Mouse (Mus musculus) right cerebral cortex, postnatal 36 days (tissue): ENCODE results near the gene Hrh2.

Experiments
- DNase-seq, 2 experiments: peaks; one replicate each; pipeline ENCODE4 v3.0.0; 2022; ENCODE audit warnings: low spot score in 2 of 2, mixed read lengths in 1 of 2

Gene Hrh2

DNA sequence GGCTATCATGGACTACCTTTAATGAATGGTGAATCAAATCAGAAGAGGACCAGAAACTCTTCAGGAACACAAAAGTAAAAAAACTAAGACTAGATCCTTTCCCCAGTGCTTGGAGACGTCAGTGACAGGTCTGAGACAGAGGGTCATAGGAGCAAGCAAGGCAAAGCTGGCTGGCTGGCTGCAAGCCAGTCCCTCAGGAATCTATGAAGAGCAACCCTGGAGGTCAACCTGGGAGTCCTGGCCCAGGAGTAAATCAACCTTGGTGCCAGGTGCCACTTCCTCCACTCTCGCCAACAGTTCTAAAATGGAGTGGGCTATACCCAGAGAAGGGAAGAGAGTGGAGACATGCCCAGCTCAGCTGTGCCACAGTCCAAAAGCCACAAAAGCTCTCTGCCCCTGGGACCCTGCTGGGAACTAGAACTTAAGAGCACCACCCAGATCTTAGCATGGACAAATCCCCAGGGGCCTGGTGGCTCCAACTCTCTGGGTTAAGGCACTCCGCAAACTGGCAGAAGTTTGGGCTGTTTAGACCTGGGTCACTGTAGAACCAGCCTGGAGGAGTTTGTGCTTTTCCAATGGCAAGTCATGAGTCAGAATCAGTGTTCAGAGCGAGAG is 15.4 kb upstream of the Hrh2 start:
- DNase-seq = no peak

DNA sequence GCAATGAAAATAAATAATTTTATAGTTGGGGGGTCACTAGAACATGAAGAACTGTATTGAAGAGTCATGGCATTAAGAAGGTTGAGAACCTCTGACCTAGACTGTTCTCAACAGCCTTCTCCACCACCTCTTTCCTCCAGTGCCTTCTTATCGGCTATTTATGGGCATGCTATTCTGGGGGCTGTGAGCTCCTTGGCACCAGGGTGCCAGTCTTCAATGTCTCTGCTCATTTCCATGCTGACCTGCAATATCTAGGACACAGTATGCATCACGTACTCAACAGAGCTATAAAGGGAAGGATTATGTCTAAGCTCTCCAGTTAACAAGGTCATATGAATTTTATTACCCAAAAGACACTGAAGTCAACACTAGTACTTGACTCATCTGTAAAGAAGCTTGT is 14.6 kb upstream of the Hrh2 start:
- DNase-seq = no peak

DNA sequence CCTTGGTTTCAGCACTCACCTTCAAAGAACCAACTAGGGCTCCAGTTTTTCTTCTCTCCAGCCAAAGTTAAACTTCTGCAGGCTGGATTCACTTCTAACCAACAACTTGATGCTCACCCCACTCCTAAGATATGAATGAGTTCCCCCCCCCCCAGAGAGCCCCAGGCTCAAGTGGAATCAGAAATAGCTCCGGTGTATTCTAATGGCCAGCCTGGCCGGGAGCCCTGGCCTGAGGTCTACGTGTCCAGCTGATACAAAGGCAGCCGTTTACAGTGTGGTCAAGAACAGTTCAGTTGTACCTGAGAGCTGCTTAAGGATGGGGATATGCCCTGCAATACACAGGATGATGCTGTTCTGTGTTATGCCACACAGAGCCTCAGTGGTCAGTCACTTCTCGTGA is 13.3 kb upstream of the Hrh2 start:
- DNase-seq = no peak

DNA sequence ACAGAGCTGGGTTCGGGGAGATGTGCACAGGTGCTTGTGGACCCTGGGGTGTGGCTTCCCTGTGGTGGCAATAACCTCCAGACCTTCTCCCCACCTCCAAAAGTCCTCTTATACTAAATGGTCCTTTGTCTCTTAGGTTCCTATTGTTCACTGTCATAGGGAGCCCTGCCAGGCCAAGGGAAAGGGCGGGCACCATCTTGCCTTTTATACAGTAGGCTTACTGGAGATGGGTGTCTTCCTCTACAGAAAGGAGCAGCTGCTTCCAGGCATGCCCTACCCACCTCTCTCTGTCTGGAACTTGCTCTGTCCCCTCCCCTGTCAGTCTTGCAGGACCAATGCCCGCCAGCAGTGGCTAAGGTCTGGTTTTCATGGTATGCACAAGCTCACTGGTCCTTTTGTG is 12.0 kb upstream of the Hrh2 start:
- DNase-seq = no peak

DNA sequence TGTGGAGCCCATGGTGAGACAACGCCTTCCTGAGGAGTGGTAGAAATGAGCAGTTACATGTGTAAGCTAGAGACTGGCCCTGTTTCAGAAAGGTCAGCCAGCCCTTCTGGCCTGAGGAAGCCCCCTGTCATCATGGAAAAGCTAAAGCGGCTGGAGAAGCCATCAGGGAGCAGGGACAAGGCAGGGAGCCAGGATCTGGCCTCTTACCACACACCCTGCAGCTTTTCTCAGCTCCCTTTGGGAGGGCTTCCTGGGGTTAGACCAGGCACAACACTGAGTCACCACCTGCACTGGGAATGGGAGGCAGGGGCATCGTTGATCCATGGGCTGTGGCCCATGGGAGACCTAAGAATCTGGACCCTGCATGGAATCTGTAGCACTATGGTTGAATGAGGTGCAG is 11.5 kb upstream of the Hrh2 start:
- no peak for DNase-seq

DNA sequence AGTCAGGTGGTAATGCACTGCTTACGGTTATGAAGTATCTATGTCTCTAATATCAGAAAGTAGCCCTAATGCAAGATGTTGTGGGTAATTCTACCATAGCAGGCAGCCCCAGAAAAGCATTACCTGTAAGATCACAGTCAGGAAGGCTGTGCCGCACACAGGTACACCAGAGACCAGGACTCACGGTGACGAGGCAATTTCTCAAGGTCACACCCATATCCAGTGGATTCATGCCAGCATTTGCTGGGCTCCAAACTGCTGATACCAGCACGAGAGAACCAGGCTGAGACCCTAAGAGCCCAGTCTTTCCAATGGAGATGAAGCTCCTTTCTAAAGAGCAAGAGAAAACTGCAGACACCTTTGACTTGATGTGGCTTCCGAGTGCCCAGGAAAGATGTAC is 10.6 kb upstream of the Hrh2 start:
- no peak for DNase-seq

DNA sequence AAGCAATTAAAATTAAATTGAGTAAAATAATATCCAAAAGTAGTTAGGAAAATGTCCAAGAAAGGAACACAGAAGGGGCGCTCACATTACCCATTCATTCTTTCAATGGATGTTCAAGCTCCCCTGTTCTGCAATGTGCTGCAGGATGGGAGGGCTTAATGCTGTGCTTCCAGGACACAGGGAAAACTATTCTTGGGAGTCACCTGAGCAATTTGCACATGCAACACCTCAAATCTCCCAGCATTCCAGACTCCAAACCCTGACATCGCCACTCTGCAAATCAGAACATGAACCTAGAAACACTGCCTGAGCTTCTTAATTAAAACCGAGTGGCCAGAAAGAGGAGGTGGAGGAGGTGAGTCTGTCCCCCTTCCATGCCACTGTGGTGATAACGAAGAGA is 10.0 kb upstream of the Hrh2 start:
- no peak for DNase-seq

DNA sequence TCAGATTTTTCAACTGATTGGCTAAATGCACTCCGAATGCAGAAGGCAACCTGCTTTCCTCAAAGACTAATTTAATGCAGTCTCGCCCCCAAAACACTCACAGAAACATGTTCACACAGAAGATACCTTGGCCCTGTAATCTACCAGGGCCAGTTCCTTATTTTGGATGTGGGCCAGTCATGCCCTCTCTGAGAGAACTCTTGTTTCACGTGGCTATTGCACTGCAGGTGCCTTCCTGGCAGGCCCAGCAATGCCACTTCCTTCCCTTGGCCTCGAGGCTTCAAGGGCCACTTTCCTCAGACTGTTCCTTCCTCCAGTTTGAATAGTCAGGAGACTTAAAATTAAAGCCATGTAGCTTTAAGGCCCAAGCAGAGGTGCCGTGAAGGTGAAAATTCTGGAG is 5.5 kb upstream of the Hrh2 start:
- DNase-seq = no peak

DNA sequence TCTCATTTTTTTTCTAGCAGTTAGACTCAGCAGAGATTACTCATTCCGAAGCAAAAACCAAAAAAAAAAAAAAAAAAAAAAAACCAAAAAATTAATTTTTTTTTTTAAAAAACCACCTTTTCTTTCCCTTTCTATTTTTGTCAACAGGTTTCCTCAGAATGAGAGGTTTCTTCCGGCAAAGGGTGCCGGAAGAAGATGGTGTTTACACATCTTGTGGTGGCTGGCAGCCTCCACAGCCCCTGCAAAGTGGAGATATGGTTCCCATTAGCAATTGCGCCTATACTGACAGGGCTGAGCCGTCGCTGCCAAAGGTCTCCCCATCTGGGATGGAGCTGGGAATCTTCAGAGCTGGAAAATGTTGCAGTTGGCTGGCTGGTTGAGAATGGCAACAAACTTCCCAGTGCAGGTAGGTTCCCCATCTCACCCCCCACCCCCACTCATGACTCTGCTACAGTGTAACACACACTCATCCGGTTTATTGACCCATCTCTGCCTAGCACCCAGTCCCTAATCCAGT is 3.7 kb upstream of the Hrh2 start:
- no peak for DNase-seq

DNA sequence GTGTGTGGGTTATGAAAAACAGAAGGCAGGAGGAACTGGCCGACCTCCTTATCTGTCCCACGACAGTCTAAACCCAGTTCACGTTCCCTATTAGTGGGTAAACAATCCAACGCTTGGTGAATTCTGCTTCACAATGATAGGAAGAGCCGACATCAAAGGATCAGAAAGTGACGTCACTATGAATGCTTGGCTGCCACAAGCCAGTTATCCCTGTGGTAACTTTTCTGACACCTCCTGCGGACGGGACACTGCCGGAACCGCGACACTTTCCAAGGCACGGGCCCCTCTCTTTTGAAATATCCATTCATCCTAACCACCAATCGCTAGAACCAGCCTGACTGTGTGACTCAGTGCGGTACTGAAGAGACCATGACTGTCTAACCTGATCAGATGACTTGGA is 2.0 kb upstream of the Hrh2 start:
- DNase-seq = no peak

DNA sequence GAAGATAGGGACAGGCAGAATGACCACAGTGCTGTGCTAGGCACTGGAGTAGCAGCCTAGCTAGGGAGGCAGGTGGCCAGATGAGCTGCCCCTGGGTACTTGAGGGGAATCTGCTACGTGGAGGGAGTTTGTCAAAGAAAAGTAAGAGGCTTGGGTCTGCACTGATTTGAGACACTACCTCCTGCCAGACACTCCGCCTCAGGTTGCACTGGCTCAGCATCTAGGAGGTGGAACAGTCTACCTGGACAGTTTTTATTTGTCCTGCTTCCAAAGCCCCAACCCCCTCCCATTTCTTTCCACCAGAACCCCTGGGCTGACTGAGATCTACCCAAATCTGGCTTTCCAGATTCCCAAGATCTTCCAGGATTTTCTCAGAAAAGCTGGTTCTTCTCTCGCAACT is 748 bp upstream of the Hrh2 start:
- DNase-seq = no peak

DNA sequence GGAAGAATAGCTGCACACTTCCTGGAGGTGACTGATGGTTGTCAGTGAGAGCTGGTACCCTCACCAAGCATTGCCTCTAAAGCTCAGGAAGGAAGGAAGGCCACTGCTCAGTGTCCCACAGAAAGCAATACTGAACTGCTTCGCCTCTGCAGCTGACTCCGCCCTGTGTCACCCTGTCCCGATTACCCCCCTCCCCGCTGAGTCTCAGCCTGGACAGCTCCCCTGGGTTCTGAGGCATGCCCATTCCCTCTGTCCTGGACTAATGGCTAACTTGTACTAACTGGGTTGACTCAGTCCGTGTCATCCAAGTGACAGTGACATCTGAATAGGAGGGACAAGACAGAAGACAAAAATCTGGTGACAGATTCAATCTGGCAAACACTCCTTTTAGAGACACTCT is 1.7 kb downstream of the Hrh2 start:
- no peak for DNase-seq

DNA sequence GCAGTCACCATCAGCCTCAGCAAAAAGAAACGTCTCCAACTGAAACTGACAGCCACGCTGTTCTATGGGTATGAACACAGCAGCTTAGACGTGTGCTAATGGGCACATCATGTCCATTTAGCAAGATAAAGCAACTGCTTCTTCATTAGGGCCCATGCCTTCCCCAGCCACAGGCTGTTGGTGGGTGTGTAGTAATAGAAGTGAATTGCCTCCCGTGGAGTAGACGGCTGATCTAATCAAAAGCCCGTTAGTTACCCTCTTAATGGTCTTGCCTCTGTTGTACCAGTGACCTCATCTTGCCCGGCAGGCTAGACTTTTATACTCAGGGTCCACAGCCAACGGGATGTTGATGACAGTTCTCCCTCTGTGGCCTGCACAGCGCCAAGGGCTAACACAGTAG is 7.1 kb downstream of the Hrh2 start:
- DNase-seq = no peak

DNA sequence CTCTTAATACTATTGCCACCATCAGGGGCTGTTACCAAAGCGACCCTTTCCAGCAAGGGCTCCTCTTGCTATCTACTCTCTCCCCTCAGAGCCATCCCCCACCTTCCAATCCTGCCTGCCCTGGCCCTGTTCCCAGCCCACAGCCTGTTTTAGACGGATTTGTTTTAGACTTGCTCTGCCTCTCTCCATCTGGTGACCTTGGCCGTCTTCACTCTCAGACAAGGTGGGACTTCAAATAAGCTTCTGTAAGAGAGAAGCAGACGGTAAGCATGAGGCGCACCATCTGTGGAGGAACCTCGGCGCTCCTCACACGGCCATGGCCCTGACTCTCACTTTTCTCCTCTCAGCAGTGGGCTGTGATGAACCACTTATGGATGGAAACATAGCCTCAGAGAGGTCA is 10.5 kb downstream of the Hrh2 start:
- DNase-seq = no peak

DNA sequence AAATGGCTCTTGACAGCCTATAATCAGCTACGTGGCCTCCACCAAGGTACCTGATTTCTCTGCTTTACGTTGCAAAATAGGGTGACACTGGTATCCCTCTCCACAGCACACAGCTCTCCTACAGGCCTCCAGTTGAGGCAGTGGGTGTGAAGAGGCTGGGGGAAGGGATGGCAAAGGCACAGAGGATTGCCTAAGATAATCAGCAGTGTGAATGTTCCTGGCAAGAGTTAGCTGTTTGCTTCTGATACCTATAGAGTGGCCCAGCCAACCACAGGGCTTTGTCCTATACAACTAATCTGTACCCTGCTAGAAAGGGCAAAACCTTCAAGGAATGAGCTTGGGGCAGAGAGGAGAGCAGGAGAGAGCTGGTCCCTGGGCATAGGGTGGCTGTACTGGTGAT is 11.5 kb downstream of the Hrh2 start:
- no peak for DNase-seq

DNA sequence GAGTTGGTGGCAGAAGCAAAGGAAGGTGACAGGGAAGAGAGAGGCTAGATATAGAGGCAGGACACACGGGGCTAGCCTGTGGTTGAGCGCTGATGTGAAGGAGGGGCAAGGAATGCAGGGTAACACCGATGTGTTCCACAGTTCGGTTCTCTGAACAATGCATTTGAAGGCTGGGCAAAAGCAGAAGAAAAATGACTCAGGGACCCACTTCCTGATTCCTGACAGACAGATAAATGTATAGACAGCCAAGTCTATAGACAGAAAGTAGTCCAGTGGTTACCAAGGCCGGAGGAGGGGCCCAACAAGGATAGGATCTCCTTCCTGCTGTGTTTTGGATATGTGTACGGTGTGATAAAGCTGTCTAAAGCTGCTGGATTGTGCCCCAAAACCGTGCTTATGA is 13.3 kb downstream of the Hrh2 start:
- no peak for DNase-seq

DNA sequence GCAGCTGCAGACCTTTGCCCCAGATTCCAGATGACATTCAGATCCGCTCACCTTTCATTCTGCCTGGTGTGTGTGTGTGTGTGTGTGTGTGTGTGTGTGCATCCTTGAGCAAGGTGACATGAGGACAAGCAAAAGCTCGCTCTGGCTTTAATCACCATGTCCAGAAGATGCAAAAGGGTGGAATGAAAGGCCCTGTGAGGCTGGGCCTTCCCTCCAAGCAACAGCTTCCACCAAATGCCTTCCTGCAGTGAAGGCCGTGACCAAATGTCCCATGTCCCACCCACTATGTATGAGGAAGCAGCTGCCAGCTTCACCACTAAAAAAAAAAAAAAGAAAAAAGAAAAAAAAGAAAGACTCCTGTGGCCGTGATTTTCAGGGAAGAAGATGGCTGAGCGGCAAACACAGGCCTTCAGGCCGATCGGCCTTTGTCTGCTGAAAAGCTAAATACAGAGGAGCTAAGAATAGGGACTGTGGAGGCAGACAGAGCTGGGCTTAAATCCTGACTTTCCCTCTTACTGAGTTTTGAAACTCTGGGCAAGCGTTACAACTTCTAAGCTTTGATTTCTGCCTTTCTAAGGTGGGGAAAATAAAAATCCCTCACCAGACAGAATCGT is 14.3 kb downstream of the Hrh2 start:
- DNase-seq = no peak

DNA sequence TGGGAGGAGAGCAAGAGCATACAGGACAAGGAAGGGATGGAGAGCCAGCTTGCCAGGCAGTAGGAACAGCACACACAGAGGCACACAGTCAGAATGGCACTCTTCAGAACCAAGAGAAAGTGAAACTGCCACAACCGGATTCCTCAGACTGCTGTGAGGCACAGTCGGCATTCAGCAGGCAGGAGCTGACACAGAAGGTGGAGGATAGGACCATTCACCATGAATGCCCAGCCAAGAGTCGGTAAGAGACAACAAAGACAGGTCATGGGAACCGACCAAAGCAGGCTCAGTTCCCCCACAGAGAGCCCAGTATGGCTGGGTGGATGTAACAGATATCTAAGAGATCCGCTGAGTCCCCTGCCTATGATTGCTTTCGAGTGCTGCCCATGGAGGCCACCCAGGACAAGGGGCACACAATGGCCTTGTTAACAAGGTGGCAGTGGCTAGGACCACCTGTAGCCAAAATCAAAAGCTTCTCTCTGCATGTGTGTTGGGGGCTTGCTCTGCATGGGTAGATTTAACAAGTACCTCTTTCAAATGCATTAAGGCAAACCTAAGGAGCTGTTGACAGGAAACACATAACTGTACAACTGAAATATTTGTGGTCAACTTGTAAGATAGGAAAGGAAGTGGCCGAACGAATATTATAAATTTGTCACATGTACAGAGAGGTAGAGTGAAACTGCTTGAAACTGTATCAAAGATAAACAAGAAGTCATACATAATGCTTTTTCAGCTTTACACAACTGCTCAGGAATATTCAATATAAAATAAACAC is 17.7 kb downstream of the Hrh2 start:
- no peak for DNase-seq

DNA sequence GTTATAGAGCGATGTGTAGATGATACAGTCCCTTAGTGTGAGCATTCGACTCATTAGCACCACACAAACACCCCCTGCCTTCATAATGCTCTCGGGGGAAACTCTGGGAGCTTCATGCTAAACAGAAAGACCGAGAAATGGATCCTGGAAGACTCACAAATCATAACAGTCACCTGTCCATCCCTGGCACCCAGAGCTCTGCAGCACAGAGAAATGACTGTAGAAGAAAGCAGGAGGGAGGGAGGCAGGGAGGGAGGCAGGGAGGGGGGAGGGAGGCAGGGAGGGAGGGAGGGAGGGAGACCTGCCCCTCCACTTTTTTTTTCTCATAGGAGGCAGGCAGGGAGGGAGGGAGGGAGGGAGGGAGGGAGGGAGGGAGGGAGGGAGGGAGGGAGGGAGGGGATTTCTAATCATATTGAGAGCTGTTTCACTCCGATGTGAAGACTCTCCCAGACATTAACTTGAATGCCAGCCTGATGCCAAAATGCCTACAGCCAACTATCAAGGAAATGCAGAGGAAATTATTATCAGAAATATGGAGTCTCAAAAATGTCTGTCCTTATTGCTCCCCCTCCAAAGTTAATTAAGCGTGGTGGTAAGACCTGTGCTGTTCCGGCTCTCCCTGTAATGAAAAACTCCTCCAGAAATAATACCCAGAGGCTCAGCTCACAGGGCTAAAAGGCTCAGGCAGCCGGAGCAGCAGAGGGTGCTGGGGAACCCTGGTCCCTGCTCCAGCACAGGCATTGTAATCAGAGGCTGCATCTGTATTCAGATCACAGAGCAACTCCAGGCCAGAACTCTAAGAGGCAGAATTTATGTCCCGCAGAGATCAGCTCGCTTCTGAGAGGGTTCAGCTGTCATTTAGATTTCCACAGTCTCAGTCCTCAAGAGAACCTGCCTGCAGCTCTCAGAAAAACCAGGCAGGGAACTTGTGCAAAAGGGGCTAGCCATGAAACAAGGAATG is 19.9 kb downstream of the Hrh2 start:
- no peak for DNase-seq

DNA sequence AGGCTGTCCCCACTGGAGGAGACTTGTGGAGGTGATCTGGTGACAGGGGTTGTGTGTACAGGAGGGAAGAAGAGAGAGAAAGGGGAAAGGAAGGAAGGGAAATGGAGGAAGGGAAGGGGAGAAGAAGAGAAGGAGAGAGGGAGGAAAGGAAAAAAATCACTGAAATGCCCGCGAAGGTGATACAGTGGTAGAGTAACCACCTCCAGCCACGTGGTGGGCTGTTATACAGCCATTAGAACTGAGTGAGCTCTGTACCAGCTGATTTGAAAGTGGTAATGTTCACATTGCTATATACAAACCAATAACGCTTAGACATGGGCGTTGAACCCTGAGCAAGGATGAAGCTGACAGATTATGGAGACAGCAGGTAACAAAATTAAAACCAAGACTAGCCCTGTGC is 20.6 kb downstream of the Hrh2 start:
- DNase-seq = no peak

DNA sequence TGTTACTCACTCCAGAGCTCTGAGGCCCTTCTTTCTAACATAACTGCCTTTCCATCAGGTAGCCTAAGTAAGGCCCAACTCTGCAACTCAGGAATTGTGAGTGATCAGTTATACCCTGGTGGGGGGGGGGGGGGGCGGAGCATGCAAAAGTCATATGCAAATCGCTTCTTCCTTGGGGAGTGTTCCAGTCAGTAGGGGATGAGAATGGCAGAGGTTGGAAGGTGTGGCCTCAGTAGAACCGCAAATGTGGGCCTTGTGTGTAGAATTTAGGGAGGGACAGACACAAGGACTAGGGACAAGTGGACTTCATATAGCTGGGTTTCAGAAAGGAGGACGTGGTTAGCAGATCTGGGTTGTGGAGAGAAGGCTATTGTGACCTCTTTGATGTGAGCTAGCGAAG is 23.3 kb downstream of the Hrh2 start:
- no peak for DNase-seq

DNA sequence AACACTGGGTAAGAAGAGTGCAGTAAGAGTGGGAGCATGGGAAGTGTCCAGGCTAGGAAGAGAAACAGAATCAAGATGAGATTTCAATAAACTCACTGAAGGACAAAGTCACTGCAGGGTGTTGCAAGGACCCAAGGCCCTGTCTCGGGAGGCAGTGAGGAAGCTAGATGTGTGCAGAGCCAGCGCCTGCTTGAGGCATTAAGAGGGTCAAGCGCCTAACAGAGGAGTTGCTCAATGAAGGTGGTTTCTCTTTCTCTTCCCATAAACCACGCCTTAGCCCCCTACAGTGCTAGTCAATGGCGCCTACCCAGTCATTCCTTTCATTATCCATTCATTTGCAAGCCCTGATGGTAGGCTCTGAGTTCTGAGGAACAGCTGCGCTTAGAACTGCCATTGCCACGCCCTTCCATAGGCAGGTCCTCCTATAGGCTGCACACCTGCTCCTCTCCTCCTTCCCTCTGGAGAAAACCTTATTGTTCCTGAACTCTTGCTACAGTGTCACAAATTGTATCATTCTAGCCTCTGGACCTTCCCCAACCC is 23.9 kb downstream of the Hrh2 start:
- no peak for DNase-seq
